In the genomic region with DNA sequence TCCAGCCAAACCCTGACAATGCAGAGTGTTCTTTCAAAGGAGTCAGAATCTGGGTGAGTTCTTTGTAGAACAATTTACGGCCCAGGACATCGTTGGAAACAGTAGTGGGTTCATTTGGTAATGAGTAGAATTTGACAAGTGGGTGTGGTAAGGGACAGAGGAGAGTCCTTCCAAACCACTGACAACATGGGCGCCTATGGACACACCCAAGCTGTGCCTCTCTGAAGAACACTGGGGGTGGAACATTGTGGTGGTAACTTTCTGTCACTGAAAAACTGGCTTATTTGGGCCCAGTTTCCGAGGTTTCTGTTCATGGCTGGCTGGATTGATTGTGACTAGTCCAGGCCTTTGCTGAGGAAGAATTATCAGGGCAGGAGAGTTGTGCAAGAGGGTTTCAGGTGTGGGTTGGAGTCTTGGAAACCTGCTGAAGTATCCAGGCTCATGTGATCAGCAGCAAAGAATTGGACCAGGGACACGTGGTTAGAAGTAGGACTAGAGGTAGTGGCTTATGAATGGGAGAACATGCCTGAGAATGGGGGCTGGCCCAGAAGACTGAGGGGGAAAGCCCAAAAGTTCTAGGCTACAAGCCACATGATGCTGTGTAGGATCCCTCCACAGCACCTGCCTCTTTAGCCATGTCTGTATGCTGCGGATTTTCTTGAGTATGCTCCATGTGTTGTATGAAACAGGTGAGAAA, we compare ENCODE assay signal across 19 mouse cellular contexts. TPM values are rescaled to one million over a fixed set of nuclear protein-coding genes. Genes with fewer than 3 reads are reported as not detected.
DNase-seq lines count a peak whose midpoint lies in the region; ATAC-seq and TF ChIP-seq lines count a peak whose summit lies in the region.
"Had no signal": no experiment of that assay in that cellular context is flagged by ENCODE, and none has a peak within 500 bp of the region (broad histone marks: within the 10 kb centered on the region; RNA-seq: fewer than 3 reads in every experiment).

No protein-coding gene starts in this region.

- H3K4me1 ChIP-seq in intestine, embryonic 14.5 days (replicated peaks; ENCODE audit: control insufficient read depth, insufficient read depth, low read length) = peaks cover 14% of the 10 kb centered on the region
- H3K4me1 ChIP-seq in intestine, postnatal 0 days (replicated peaks; ENCODE audit: control insufficient read depth, insufficient read depth, low read length) = no peaks in the 10 kb centered on the region
- no peaks in the 10 kb centered on the region; the same call in 1 of the 2 replicates for H3K4me1 ChIP-seq in lung, postnatal 0 days (ENCODE audit: insufficient read depth, low read depth, low read length)
- peaks cover 17% of the 10 kb centered on the region for H3K4me1 ChIP-seq in limb, embryonic 10.5 days
- H3K4me1 ChIP-seq: forebrain, embryonic 15.5 days; hindbrain, embryonic 13.5 days had no signal

- 82% methylated on average over 6 of the region's 6 CpGs for WGBS in intestine, embryonic 14.5 days
- 79% methylated on average over 6 of the region's 6 CpGs for WGBS in intestine, postnatal 0 days
- 65% methylated on average over 6 of the region's 6 CpGs for WGBS in lung, postnatal 0 days
- 83% methylated on average over 6 of the region's 6 CpGs for WGBS in limb, embryonic 10.5 days

- TF ChIP-seq EP300 in lung, postnatal 0 days (IDR thresholded peaks at IDR 0.05) = no peak

- no peak overlapping the region for H3K9ac ChIP-seq in intestine, embryonic 14.5 days (ENCODE audit: low read length)
- no peak overlapping the region for H3K9ac ChIP-seq in intestine, postnatal 0 days (ENCODE audit: low read depth, low read length)
- H3K9ac ChIP-seq in lung, postnatal 0 days (replicated peaks; ENCODE audit: low read depth) = no peak overlapping the region
- H3K9ac ChIP-seq: forebrain, embryonic 15.5 days; hindbrain, embryonic 13.5 days; intestine, embryonic 15.5 days had no signal

- H3K4me2 ChIP-seq in intestine, embryonic 14.5 days (ENCODE audit: low read length) = no peak overlapping the region
- no peak overlapping the region for H3K4me2 ChIP-seq in intestine, postnatal 0 days (replicated peaks; ENCODE audit: low read depth)
- H3K4me2 ChIP-seq in lung, postnatal 0 days (replicated peaks; ENCODE audit: low read depth, low read length) = no peak overlapping the region
- H3K4me2 ChIP-seq: forebrain, embryonic 15.5 days; hindbrain, embryonic 13.5 days; intestine, embryonic 15.5 days had no signal

- ATAC-seq in intestine, embryonic 14.5 days (replicated peaks; ENCODE audit: low FRiP score, low TSS enrichment, low read depth) = no peak
- no peak for ATAC-seq in intestine, postnatal 0 days
- ATAC-seq in lung, postnatal 0 days = peak; percentile 57
- ATAC-seq: forebrain, embryonic 15.5 days; hindbrain, postnatal 0 days; intestine, embryonic 15.5 days had no signal

- 0 out of 2 replicates have a peak, but pooled peaks cover 2% of the 10 kb centered on the region for H3K9me3 ChIP-seq in intestine, embryonic 14.5 days (ENCODE audit: control insufficient read depth, low read length)
- no peaks in the 10 kb centered on the region for H3K9me3 ChIP-seq in intestine, postnatal 0 days (ENCODE audit: control insufficient read depth)
- no peaks in the 10 kb centered on the region for H3K9me3 ChIP-seq in lung, postnatal 0 days (ENCODE audit: low read length)
- H3K9me3 ChIP-seq in limb, embryonic 10.5 days (replicated peaks) = no peaks in the 10 kb centered on the region
- H3K9me3 ChIP-seq: embryonic facial prominence, embryonic 10.5 days; forebrain, embryonic 15.5 days; hindbrain, embryonic 13.5 days; intestine, embryonic 15.5 days had no signal

- no peak for TF ChIP-seq CTCF in intestine, postnatal 0 days (IDR thresholded peaks at IDR 0.05; ENCODE audit: low read depth)
- no peak for TF ChIP-seq CTCF in lung, postnatal 0 days (IDR thresholded peaks at IDR 0.05)

- no peaks in the 10 kb centered on the region for H3K27me3 ChIP-seq in intestine, embryonic 14.5 days (replicated peaks; ENCODE audit: control insufficient read depth, insufficient read depth, low read length)
- no peaks in the 10 kb centered on the region for H3K27me3 ChIP-seq in intestine, postnatal 0 days (replicated peaks; ENCODE audit: control insufficient read depth, insufficient read depth, low read length)
- H3K27me3 ChIP-seq in lung, postnatal 0 days (replicated peaks; ENCODE audit: insufficient read depth, low read length) = no peaks in the 10 kb centered on the region
- no peaks in the 10 kb centered on the region for H3K27me3 ChIP-seq in limb, embryonic 10.5 days (ENCODE audit: low read depth, poor library complexity, severe bottlenecking)
- H3K27me3 ChIP-seq: forebrain, embryonic 15.5 days; hindbrain, embryonic 13.5 days; intestine, embryonic 15.5 days had no signal

- 0 out of 2 replicates have a peak, but pooled peaks cover under 1% of the 10 kb centered on the region for H3K36me3 ChIP-seq in intestine, embryonic 14.5 days (ENCODE audit: control insufficient read depth, insufficient read depth, low read length)
- 0 out of 2 replicates have a peak, but pooled peaks cover 9% of the 10 kb centered on the region for H3K36me3 ChIP-seq in intestine, postnatal 0 days (ENCODE audit: control insufficient read depth, insufficient read depth)
- H3K36me3 ChIP-seq in lung, postnatal 0 days (ENCODE audit: insufficient read depth, low read length) = peaks cover 4% of the 10 kb centered on the region; the same call in 1 of the 2 replicates
- peaks cover under 1% of the 10 kb centered on the region; the same call in 1 of the 2 replicates for H3K36me3 ChIP-seq in limb, embryonic 10.5 days
- H3K36me3 ChIP-seq: forebrain, embryonic 15.5 days; intestine, embryonic 15.5 days had no signal

- no peak overlapping the region for H3K27ac ChIP-seq in intestine, embryonic 14.5 days (ENCODE audit: low read depth)
- no peak overlapping the region for H3K27ac ChIP-seq in intestine, postnatal 0 days (ENCODE audit: low read depth, low read length)
- peak overlapping the region; percentile 33; the same call in 1 of the 2 replicates for H3K27ac ChIP-seq in lung, postnatal 0 days (ENCODE audit: low read length)
- no peak overlapping the region for H3K27ac ChIP-seq in limb, embryonic 10.5 days
- H3K27ac ChIP-seq: embryonic facial prominence, embryonic 10.5 days; forebrain, embryonic 15.5 days; hindbrain, embryonic 13.5 days; hindbrain, postnatal 0 days; intestine, embryonic 15.5 days had no signal

- H3K4me3 ChIP-seq in intestine, embryonic 14.5 days (ENCODE audit: low read depth, low read length) = no peak overlapping the region
- no peak overlapping the region for H3K4me3 ChIP-seq in intestine, postnatal 0 days (ENCODE audit: low read depth, low read length)
- H3K4me3 ChIP-seq in lung, postnatal 0 days (ENCODE audit: low read depth, low read length) = no peak overlapping the region
- H3K4me3 ChIP-seq in limb, embryonic 10.5 days = no peak overlapping the region
- H3K4me3 ChIP-seq: embryonic facial prominence, embryonic 10.5 days; forebrain, embryonic 15.5 days; hindbrain, embryonic 13.5 days; intestine, embryonic 15.5 days had no signal

- DNase-seq in gastrocnemius, postnatal 25 days = peak; percentile 5
- DNase-seq in gastrocnemius, postnatal 4 days (ENCODE audit: low spot score in 2 of 2) = no peak
- peak; percentile 44 for DNase-seq in intestine, embryonic 14.5 days (ENCODE audit: low spot score)
- peak; percentile 72 for DNase-seq in lung, postnatal 0 days (ENCODE audit: low spot score)
- no peak for DNase-seq in lung, postnatal 14 days
- peak; percentile 16 for DNase-seq in limb, embryonic 10.5 days (ENCODE audit: low spot score)
- DNase-seq in thymus, postnatal 10 days (ENCODE audit: low spot score in 2 of 2) = no peak
- DNase-seq: adrenal gland, postnatal 25 days; cerebellum, adult 2 months; cerebellum, postnatal 10 days; gastrocnemius, postnatal 14 days; heart, postnatal 10 days had no signal

RNA-seq across cellular contexts. Expression of a gene that starts 35.4 kb away (rescaled TPM):
- total RNA-seq in gastrocnemius, postnatal 25 days (2021) = 10 to 100 TPM; 67.7 to 85.9 TPM
- 100 to 1,000 TPM; 370 to 372 TPM for total RNA-seq in gastrocnemius, postnatal 4 days (2021)
- 120 and 133 TPM in 2 replicates for polyA plus RNA-seq in intestine, embryonic 14.5 days (2014; fragmentation: Nextera tagmentation; extraction: Ambion mirVana)
- polyA plus RNA-seq in intestine, postnatal 0 days (2015; fragmentation: Nextera tagmentation; extraction: Ambion mirVana) = 49.1 and 54.0 TPM in 2 replicates
- polyA plus RNA-seq in lung, postnatal 0 days (2015; fragmentation: Nextera tagmentation; extraction: Ambion mirVana) = 523 and 539 TPM in 2 replicates
- polyA plus RNA-seq in limb, embryonic 10.5 days (2016; fragmentation: Nextera tagmentation; extraction: Ambion mirVana) = 27.7 and 29.8 TPM in 2 replicates
- total RNA-seq: hematopoietic stem cell, adult 5-6 weeks had no signal

Comparison
In these comparisons a context has a peak if more than half of its experiments do, and no peak if none do; other contexts are left out.
1. DNase-seq: peak in gastrocnemius, postnatal 25 days (single experiment), intestine, embryonic 14.5 days (single experiment), lung, postnatal 0 days (single experiment) and limb, embryonic 10.5 days (single experiment); none in gastrocnemius, postnatal 4 days (0 of 2), lung, postnatal 14 days (single experiment) and thymus, postnatal 10 days (0 of 2).